Mouse (Mus musculus) cerebellum, postnatal 14 days (tissue): ENCODE measurements around the gene Zscan12.

Source experiments
- DNase-seq, 2 experiments: peaks; one replicate each; pipeline ENCODE4 v3.0.0; 2021; ENCODE audit warnings: mixed read lengths in 2 of 2

Gene Zscan12

DNA sequence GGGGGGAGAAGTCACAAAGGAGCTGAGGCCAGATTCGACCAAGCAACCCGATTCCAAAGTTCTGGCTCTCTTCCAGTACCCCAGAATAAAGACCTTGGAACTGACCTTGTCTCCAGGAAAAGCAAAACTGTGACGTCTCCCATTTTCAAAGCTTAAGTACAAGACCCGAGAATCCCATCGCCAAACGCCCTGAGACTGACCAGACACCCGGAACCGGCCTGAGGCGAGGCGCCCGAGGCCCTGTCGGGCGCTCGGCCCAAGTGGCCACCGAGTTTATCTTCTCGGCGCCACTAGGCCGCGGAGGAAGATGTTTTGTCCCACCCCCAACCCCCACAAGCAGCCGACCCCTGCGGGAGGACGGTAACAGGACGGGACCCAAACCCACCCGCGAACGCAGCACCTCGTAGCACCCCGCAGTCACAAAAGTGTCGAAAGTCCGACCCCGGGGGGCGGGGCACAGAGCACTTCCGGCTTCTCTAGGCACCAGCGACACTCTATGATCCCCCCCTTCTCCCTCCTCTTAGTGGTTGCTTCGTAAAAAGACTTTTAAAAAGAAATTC, 39.7 kb downstream of the Zscan12 start, which contains the start of gene Zkscan3:
Gene Zkscan3 (minus strand): TSS at position 469 of the 560 bp plus-strand sequence.
- DNase-seq, result peak; percentile 91 to 92

- no peak for DNase-seq
Measured at GRCm38 (mm10) chr13:21402848-21403247, 40.2 kb downstream of the Zscan12 start.

- DNase-seq, result no peak
Measured at GRCm38 (mm10) chr13:21407341-21407740, 44.7 kb downstream of the Zscan12 start.

DNA sequence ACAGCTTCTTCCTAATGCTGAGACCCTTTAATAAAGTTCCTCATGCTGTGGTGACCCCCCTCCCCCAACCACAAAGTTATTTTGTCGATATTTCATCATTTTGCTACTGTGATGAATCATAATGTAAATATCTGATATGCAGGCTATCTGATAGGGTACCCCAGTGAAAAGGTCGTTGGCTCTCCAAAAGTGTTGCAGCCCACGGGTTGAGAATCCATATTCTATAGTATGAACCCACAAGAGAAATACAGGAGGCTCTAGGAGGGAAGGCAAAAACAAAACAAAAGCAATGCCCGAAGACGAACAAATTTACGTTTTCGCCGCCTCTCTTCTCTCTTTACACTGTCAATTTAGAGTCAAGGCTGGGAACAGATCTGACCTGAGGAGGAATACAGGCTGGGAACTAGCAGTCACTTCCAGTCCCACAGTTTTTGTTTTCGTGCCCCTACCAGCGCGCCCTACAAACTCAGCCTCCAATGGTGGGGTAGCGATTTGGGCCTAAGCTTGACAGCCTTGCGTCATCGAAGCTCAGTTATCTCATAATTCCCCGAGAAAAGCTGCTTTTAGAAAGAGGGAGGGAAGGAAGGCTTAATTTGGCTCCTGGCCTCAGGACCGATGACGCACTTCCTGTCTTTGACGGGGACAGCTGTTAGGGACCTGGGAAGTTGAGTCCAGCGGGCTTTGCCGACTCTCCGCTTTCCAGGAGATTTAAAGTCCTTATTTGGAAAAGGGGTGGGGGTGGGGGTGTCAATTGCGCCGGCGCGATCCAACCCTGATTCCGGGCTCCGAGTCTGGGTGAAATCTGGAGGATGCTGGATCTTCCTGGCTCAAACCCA, 45.6 kb downstream of the Zscan12 start:
- peak; percentile 86 to 87 for DNase-seq

GRCm38 (mm10) chr13:21408805-21409459, 46.3 kb downstream of the Zscan12 start:
- peak; percentile 8 to 9 for DNase-seq

- DNase-seq, result no peak
Measured at GRCm38 (mm10) chr13:21414231-21415212, 51.9 kb downstream of the Zscan12 start.

GRCm38 (mm10) chr13:21415266-21415665, 52.6 kb downstream of the Zscan12 start:
- no peak for DNase-seq

GRCm38 (mm10) chr13:21415750-21416149, 53.1 kb downstream of the Zscan12 start:
- DNase-seq, result no peak

- no peak for DNase-seq
Measured at GRCm38 (mm10) chr13:21417298-21418010, 54.8 kb downstream of the Zscan12 start.

DNA sequence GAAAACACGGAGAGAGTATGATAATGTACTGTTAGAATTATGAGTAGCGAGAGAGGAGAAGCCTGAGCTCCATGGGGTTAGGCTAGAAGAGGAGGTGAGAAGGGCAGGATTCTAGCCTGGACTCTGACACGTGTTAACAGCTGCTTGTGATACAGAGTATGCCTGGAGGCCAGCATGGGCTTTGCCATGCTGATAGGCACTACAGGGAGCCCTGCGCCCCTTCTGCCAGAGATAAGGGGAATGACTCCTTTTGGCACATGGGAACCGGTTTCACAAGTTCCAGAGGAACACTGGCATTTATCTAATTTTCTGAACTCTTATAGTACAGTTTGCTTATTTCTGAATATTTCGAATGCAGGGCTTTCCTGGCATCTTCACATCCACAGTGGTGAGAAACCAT, 56.2 kb downstream of the Zscan12 start:
- no peak for DNase-seq
